Mouse (Mus musculus): ENCODE results near the gene Ulk2.

Gene Ulk2

GRCm38 (mm10) chr11:61760518-61760917 is 94.4 kb downstream of the Ulk2 start:
- no peak for DNase-seq

GRCm38 (mm10) chr11:61757151-61757550 is 97.7 kb downstream of the Ulk2 start:
- DNase-seq: no peak

- peak in 1 of 2 experiments; percentile 16 for DNase-seq
These were observed 103.3 kb downstream of the Ulk2 start for GRCm38 (mm10) chr11:61751612-61752011.

- peak; percentile 21 to 33 for DNase-seq
These were observed 107.7 kb downstream of the Ulk2 start for GRCm38 (mm10) chr11:61747161-61747560.

- DNase-seq: no peak
These were observed 109.1 kb downstream of the Ulk2 start for GRCm38 (mm10) chr11:61745781-61746180.

- peak in 1 of 2 experiments; percentile 23 for DNase-seq
These were observed 110.4 kb downstream of the Ulk2 start for GRCm38 (mm10) chr11:61744460-61744859.

GRCm38 (mm10) chr11:61743768-61744167 is 111.1 kb downstream of the Ulk2 start:
- DNase-seq: no peak

GRCm38 (mm10) chr11:61740500-61740899 is 114.4 kb downstream of the Ulk2 start:
- no peak for DNase-seq

GRCm38 (mm10) chr11:61737290-61737689 is 117.6 kb downstream of the Ulk2 start:
- DNase-seq: no peak

GRCm38 (mm10) chr11:61732672-61733071 is 122.2 kb downstream of the Ulk2 start:
- DNase-seq: no peak

GRCm38 (mm10) chr11:61728037-61728436 is 126.8 kb downstream of the Ulk2 start:
- no peak for DNase-seq

All from cerebellum, postnatal 14 days (tissue).